11 mouse cellular contexts compared by ENCODE assay signal in the genomic region with DNA sequence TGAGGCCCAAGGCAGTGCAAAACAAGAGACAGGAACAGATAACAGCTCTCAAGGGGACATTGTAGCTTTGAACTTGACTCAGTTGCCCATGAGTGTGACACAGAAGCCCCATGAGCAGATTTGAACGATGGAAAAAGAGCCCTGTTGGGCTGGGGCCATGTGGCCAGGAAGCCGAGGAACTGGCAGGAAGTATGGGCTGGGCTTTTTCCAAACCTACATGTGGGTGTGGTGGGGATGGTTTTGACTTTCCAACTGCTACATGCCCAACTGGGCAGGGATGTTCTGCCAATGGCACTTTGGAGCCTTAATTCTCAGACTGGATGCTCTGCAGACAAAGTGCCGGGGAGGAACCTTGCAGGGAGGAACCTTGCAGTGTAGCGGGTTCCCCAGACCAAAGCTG.
DNase-seq lines count a peak whose midpoint lies in the region.
"Had no signal": no experiment of that assay in that cellular context is flagged by ENCODE, and none has a peak within 500 bp of the region (broad histone marks: within the 10 kb centered on the region; RNA-seq: fewer than 3 reads in every experiment).

No protein-coding gene starts in this region.

- DNase-seq in cerebellum, postnatal 14 days: peak; percentile 27 to 45
- DNase-seq in cerebellum, adult 9-11 months: no peak
- DNase-seq in layer of hippocampus, postnatal 10 days (ENCODE audit: low spot score in 2 of 2): peak; percentile 18 to 21
- DNase-seq in layer of hippocampus, adult 11-12 months (ENCODE audit: low spot score): no peak
- DNase-seq: adrenal gland, adult 2 months; adrenal gland, postnatal 10 days; adrenal gland, postnatal 25 days; cerebellum, adult 11-12 months; cerebellum, adult 2 months; cerebellum, postnatal 36 days; embryo, embryonic 11 days had no signal

Comparison
In these comparisons a context has a peak if more than half of its experiments do, and no peak if none do; other contexts are left out.
1. DNase-seq: peak in cerebellum, postnatal 14 days (2 of 2) and layer of hippocampus, postnatal 10 days (2 of 2); none in cerebellum, adult 9-11 months (single experiment) and layer of hippocampus, adult 11-12 months (single experiment).